Mouse (Mus musculus) myocyte (in vitro differentiated cells): ENCODE data around the gene Lix1.

Source experiments
- E2F4 ChIP-seq: IDR thresholded peaks from one replicate; pipeline ENCODE4 v1.6.1; 2011; ENCODE audit warnings: mild to moderate bottlenecking, control low read depth, moderate library complexity; ENCODE audit not compliant: insufficient read depth
- MAX ChIP-seq: IDR thresholded peaks from one replicate; pipeline ENCODE4 v1.6.1; 2011; ENCODE audit warnings: low read depth, mild to moderate bottlenecking, control low read depth
- POLR2A ChIP-seq: IDR thresholded peaks from one replicate; pipeline ENCODE4 v1.6.1; 2011; ENCODE audit warnings: low read depth, mild to moderate bottlenecking, control low read depth, moderate library complexity; ENCODE audit not compliant: insufficient read length
- POLR2AphosphoS2 ChIP-seq: IDR thresholded peaks from one replicate; pipeline ENCODE4 v1.6.1; 2011; ENCODE audit warnings: low read depth, control low read depth; ENCODE audit not compliant: insufficient read length
- SRF ChIP-seq: IDR thresholded peaks from one replicate; pipeline ENCODE4 v1.6.1; 2011; ENCODE audit warnings: low read depth; ENCODE audit not compliant: control insufficient read depth, insufficient read length
- TCF12 ChIP-seq: IDR thresholded peaks from one replicate; pipeline ENCODE4 v1.6.1; 2011; ENCODE audit warnings: mild to moderate bottlenecking, control low read depth; ENCODE audit not compliant: poor library complexity, insufficient read depth, severe bottlenecking

GRCm38 (mm10) chr17:17448737-17449440 is 46.4 kb downstream of the Lix1 start:
- TF ChIP-seq POLR2A (no peak), TCF12 (no peak), E2F4 (no peak), POLR2AphosphoS2 (no peak), SRF (no peak), MAX (no peak)
